Mouse (Mus musculus) left cerebral cortex, adult 11 months (tissue): ENCODE data around the gene Ehbp1.

ENCODE experiments used
- DNase-seq: peaks from one replicate; pipeline ENCODE4 v3.0.0; 2022; ENCODE audit warnings: low spot score

Gene Ehbp1

DNA sequence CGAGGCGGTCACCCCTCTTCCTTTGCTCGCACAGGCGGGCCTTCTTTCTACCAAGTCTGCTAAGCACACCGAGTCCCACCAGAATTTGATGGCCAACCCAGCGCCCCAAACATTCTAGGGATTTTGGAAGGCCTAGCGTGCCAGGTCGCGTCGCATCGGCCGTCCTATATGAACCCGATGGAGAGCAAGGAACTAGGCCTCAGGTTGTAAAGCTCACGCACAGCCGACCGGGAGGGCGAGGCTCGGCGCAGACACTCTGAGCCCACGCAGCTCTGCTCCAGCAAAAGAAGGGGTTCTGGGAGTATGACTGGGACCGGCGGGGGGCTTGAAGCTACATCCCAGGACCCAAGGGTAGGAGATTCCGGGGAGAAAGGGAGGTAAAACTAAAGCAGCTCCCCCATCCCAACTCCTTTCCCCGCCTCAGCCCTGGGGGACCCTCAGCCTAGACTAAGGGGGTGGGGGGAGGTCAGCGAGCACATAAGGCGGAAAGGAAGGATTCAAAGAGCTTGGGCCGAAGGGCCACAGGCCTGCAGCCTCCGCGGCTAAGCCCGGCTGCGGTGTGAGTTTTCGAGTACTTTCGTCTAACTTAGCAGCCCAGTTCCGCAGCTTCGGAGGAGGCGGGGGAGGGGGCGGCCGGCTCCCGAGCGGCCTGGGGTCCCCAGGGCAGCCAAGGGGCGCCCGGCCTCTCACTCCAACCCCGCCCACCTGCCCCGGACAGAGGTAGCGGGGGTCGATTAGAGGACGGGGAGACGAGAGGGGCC lies 341.6 kb downstream of the Ehbp1 start:
- DNase-seq = no peak

- no peak for DNase-seq
Observed at GRCm38 (mm10) chr11:21999396-22000315, 342.4 kb downstream of the Ehbp1 start.

DNA sequence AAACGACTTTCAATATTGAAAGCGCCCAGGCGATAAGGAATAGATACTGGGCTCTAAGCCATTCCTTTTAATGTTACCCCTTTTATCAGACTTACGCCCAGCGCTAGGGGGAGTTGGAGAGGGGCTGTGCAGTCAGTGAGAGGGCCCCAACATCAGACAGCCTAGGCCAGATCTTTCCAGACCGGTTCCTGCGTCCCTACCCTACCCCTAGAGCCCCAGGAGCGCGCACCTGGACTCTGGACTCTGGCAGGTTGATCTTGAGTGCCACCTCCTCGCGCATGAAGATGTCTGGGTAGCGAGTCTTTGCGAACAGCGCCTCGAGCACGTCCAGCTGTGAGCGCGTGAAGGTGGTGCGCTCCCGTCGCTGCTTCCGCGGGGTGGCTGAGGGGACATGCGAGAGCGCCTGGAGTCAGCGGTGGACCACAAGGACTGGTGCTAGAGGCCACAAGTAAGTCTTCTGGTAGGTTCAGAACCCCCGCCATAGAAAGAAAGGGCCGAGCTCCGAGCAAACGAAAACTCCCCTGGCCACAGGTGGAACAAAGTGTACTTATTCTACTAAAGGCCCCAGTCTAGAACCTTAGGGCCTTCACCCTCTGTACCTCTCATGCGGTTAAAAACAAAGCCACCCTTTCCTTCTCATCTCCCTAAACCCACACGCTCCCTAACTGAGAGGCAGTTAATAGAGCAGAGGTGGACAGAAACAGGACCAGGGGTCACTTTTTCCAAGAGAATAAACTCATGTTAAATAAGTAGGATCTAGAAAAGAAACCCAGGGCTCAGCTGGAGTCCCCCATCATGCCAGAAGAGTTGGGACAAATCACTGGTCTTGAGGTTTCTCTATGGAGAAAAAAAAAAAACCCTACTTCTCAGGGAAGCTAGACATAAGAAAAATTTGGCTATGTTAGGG lies 343.7 kb downstream of the Ehbp1 start:
- DNase-seq = no peak

GRCm38 (mm10) chr11:21997561-21998140 lies 344.4 kb downstream of the Ehbp1 start:
- no peak for DNase-seq

- no peak for DNase-seq
Observed at GRCm38 (mm10) chr11:21996661-21997560, 345.2 kb downstream of the Ehbp1 start.

GRCm38 (mm10) chr11:21996325-21996647 lies 345.8 kb downstream of the Ehbp1 start:
- no peak for DNase-seq

GRCm38 (mm10) chr11:21995534-21996324 lies 346.4 kb downstream of the Ehbp1 start:
- no peak for DNase-seq

DNA sequence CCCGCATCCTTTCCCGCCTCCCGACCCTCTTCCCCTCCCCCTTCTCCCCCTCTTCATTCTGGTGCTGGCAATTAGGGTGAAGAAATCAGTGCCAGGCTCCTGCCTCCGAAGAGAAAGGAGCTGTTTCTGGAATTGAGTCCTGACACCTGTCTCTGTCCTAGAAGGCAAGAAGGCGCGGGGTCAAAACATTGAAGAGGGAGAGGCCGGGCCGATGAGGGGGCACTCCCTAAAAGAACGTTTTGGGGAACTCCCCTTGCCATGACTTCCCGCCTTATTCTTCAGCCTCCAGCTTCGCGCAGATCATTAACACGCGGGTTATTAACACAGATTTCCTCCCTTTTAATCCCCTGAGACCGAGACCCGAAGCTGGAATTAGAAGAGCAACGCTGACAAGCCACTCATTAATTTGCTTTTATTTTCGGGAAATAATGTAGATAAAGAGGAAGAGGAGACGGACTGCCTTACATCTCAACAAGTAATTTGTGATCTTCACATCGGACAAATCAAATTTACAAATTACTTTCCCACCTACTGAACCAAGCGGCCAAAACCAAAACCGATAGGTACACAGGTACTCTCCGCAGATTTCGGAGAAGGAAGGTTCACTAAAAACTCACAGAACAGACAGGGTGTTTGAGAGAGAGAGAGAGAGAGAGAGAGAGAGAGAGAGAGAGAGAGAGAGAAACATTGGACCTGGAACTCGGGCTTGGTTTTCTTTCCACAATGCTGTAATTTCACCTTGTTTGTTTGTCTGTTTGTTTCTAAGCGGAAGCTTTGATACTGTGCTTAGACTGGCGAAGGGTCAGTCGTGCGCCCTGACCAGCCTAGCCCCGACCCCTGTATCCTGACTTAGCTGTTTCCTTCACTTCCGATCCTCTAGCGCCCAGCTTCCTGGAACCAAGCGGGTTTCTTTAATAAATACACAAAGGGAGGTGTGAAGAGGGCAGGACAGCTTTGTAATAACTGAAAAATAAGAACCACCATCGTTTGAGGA lies 347.4 kb downstream of the Ehbp1 start:
- no peak for DNase-seq

DNA sequence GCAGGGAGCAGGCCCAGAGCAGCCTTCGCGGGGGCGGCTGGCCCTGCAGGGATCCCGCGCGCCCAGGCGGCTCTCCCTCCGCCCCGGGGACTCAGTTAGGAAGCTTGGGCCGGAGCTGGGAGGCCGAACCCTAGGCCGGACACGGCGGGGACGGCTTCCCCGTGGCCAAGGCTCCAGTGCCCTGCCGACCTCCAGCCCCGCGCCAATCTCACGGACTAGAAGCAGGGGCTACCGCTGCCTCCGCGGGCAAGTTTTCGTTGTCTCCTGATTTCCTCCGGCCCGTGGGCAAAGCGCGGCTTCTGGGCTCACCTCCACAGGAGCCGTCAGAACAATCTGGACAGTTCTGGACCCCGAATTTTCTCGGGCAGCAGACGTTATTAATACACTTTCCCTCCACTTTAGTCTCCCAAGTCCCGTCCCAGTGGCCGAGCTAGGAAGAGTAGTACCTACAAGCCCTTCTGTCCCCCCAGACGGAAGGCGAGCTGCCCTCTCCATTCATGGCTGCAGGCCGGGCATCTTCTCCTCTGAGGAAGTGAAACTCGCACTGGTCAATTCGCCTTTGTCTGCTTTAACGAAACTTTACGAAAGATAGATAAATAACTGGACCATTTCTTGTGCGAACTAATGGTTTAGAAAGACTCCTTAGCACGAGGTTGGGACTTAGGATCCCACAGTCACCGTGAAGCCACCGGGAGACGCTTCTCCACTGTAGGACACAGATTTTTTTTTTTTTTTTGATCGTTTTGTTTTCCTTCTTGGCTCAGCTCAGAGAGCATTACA lies 348.3 kb downstream of the Ehbp1 start:
- no peak for DNase-seq

DNA sequence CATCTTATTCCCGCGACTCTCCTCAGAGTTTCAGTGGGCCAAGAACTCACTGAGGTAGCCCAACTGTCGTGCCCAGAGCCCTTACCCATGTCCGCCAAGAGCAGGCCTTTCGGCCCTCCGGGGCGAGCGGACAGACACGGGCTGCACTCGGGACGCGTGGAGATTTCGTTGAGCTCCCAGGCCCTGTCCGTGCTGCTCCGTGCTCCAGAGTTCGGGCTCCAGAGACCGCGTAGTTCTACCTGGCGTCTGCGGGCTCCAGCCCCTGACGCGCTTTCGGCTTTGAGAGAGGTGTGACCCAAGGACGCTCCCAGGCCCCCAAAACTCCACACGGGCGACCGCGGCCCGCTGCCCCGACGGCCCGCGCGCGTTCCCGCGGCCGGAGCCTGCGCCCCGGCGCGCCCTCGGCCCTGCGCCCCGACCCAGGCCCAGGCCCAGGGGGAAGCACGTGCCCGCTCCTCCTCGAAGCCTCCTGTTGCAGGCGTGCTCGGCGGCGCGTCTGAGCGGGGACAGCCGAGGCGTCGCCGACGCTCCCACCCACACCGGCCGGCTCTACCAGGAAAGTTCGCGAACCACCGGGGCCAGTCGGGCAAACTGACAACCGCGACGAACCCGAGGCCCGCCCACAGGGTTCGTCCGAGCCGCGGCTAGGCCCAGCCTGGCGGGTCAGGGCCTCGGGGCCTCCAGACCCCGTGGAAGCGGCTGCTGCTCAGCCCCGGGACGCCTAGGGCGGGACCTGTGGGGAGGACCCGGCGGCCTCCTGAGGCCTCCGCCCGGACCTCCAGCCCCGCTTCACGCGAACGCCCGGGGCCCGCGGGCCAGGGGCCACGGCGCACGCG lies 349.1 kb downstream of the Ehbp1 start:
- no peak for DNase-seq

GRCm38 (mm10) chr11:21988398-21988946 lies 353.6 kb downstream of the Ehbp1 start:
- DNase-seq = no peak

DNA sequence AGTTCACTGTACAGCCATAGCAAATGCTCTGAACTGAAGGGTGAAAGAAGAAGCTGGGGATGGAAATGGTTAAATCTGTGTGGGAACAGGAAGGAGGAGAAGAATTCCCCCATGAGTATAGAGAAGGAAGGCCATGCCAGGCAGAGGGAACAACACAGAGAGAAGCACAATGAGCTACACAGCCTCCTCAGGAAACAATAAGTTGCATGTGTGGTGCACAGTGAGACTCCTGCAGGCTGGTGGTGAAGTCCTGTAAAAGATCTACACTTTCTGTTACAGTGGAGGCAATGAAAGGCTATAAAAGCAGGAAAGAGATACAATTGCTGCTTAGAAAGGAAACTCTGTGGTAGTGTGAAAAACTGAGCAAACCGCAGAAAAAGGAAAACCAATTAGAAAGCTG lies 357.0 kb downstream of the Ehbp1 start:
- no peak for DNase-seq

DNA sequence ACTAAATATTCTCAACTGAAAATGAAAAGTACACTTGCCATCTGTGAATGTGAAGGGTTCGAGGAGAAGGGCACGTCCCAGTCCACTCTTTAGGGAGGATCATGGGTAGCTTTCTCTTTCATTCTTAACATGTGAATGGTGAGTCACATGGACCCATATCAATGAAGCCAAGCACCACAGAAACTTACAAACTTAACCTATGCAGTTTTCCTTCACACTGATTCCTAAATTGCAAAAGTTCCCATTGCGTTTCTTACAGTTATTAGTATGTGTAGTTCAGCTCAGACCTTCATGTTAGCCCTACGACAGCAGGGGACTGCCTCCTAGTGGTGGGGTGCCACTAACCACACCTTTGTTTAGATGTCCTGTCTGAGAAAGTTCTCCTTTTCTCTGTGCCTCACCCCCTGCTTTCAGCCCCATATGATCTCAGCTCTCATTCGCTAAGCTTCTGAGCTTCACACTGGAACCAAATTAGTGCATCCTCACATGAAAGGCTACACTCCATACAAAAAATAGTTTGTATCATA lies 368.0 kb downstream of the Ehbp1 start:
- no peak for DNase-seq

DNA sequence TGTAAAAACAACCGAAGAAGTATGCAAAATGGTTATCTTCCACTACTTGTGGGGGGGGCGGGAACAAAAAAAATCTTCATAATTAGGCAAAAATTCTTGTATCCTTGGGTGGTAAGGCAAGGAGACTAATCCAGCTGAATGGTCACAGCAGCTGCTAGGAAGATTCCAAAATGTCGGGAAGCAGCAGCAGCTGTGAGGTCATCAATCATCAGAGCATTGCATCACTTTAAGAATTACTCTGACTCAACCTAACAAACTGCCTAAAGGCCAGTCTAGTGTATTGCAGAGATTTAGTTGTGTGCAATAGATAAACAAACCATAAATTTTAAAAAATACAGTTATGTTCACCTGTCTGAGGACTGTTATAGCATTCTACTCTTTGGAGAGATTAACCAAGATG lies 368.5 kb downstream of the Ehbp1 start:
- no peak for DNase-seq

DNA sequence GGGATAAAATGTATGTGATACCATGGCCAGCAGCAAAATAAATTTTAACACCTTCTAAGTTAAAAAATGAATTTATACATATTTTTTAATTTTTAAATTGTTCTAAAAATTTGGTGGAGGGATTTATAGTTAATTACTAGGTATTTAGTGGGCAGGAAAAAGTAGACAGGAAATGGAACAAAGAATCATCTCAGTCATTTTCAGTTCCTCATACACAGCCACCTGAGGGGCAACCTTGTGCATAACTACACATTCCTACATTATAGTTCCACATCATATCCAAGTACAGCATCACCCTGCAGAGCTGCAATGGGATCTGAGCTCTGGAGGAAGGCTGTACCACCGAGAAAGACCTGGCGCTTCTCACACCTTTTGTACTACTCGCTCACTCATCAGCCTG lies 373.2 kb downstream of the Ehbp1 start:
- no peak for DNase-seq
